Comparison of ENCODE assay signal across 22 mouse cellular contexts in genomic region chr9:114759886-114760285, GRCm38 (mm10). TPM values are rescaled to one million over a fixed set of nuclear protein-coding genes. Genes with fewer than 3 reads are reported as not detected.
DNase-seq lines count a peak whose midpoint lies in the region; ATAC-seq and TF ChIP-seq lines count a peak whose summit lies in the region.
"Had no signal": no experiment of that assay in that cellular context is flagged by ENCODE, and none has a peak within 500 bp of the region (broad histone marks: within the 10 kb centered on the region; RNA-seq: fewer than 3 reads in every experiment).

No protein-coding gene starts in this region.

- no peak overlapping the region for H3K4me2 ChIP-seq in forebrain, embryonic 11.5 days (ENCODE audit: low read depth, low read length, severe bottlenecking)
- H3K4me2 ChIP-seq in hindbrain, embryonic 13.5 days, result no peak overlapping the region
- H3K4me2 ChIP-seq in hindbrain, embryonic 14.5 days (replicated peaks), result no peak overlapping the region
- no peak overlapping the region for H3K4me2 ChIP-seq in neural tube, embryonic 12.5 days (replicated peaks)
- H3K4me2 ChIP-seq: embryonic facial prominence, embryonic 15.5 days; forebrain, embryonic 12.5 days had no signal

- ATAC-seq in forebrain, embryonic 11.5 days (replicated peaks; ENCODE audit: low FRiP score), result 0 out of 2 replicates have a peak, but pooled peaks have one; percentile 36
- 0 out of 2 replicates have a peak, but pooled peaks have one; percentile 41 for ATAC-seq in hindbrain, embryonic 13.5 days (ENCODE audit: low FRiP score)
- ATAC-seq in hindbrain, embryonic 14.5 days (ENCODE audit: low FRiP score), result no peak
- ATAC-seq in neural tube, embryonic 12.5 days (ENCODE audit: low FRiP score, low read depth), result peak; percentile 30; the same call in 1 of the 2 replicates
- ATAC-seq: hindbrain, embryonic 16.5 days; Patski had no signal

- WGBS in forebrain, embryonic 11.5 days, result 78% methylated on average over 4 of the region's 4 CpGs
- WGBS in forebrain, embryonic 10.5 days, result 88% methylated on average over 4 of the region's 4 CpGs
- 45% methylated on average over 4 of the region's 4 CpGs for WGBS in hindbrain, embryonic 13.5 days
- 53% methylated on average over 4 of the region's 4 CpGs for WGBS in hindbrain, embryonic 14.5 days
- 73% methylated on average over 4 of the region's 4 CpGs for WGBS in neural tube, embryonic 12.5 days

- no peaks in the 10 kb centered on the region for H3K36me3 ChIP-seq in forebrain, embryonic 11.5 days (ENCODE audit: control insufficient read depth, insufficient read depth, low read length)
- peaks cover 74% of the 10 kb centered on the region for H3K36me3 ChIP-seq in forebrain, embryonic 10.5 days (replicated peaks)
- no peaks in the 10 kb centered on the region for H3K36me3 ChIP-seq in hindbrain, embryonic 13.5 days
- no peaks in the 10 kb centered on the region for H3K36me3 ChIP-seq in hindbrain, embryonic 14.5 days (replicated peaks; ENCODE audit: control insufficient read depth, insufficient read depth)
- H3K36me3 ChIP-seq in neural tube, embryonic 12.5 days, result peaks cover 16% of the 10 kb centered on the region; the same call in 1 of the 2 replicates

- TF ChIP-seq CTCF in brain, embryonic 14.5 days (IDR thresholded peaks at IDR 0.05; ENCODE audit: borderline replicate concordance, extremely low read depth, insufficient read depth, insufficient read length), result no peak

- H3K4me3 ChIP-seq in forebrain, embryonic 11.5 days (ENCODE audit: low read depth, low read length), result no peak overlapping the region
- no peak overlapping the region for H3K4me3 ChIP-seq in forebrain, embryonic 10.5 days
- no peak overlapping the region for H3K4me3 ChIP-seq in hindbrain, embryonic 13.5 days
- H3K4me3 ChIP-seq in hindbrain, embryonic 14.5 days (replicated peaks; ENCODE audit: low read length), result no peak overlapping the region
- no peak overlapping the region for H3K4me3 ChIP-seq in neural tube, embryonic 12.5 days
- H3K4me3 ChIP-seq: embryonic facial prominence, embryonic 15.5 days; erythroblast, embryonic 14.5 days; forebrain, embryonic 12.5 days; heart, embryonic 10.5 days had no signal

- no peak overlapping the region for H3K9ac ChIP-seq in forebrain, embryonic 11.5 days (ENCODE audit: low read length)
- no peak overlapping the region for H3K9ac ChIP-seq in hindbrain, embryonic 13.5 days
- H3K9ac ChIP-seq in hindbrain, embryonic 14.5 days, result no peak overlapping the region
- no peak overlapping the region for H3K9ac ChIP-seq in neural tube, embryonic 12.5 days
- H3K9ac ChIP-seq: embryonic facial prominence, embryonic 15.5 days; forebrain, embryonic 12.5 days had no signal

- H3K9me3 ChIP-seq in forebrain, embryonic 11.5 days (ENCODE audit: control insufficient read depth, low read length), result no peaks in the 10 kb centered on the region
- no peaks in the 10 kb centered on the region for H3K9me3 ChIP-seq in forebrain, embryonic 10.5 days
- no peaks in the 10 kb centered on the region for H3K9me3 ChIP-seq in hindbrain, embryonic 13.5 days
- H3K9me3 ChIP-seq in hindbrain, embryonic 14.5 days (ENCODE audit: control insufficient read depth, low read length), result no peaks in the 10 kb centered on the region
- no peaks in the 10 kb centered on the region for H3K9me3 ChIP-seq in neural tube, embryonic 12.5 days
- H3K9me3 ChIP-seq: embryonic facial prominence, embryonic 15.5 days; forebrain, embryonic 12.5 days; heart, embryonic 10.5 days had no signal

- DNase-seq in forebrain, embryonic 11.5 days (ENCODE audit: low spot score), result no peak
- no peak for DNase-seq in forebrain, embryonic 10.5 days (ENCODE audit: extremely low spot score, low spot score)
- no peak for DNase-seq in hindbrain, embryonic 14.5 days (ENCODE audit: low spot score)
- DNase-seq in neural tube, embryonic 10.5 days (ENCODE audit: extremely low spot score, low spot score), result no peak
- DNase-seq in brain, embryonic 14.5 days (ENCODE audit: low read depth), result peak; percentile 36
- no peak for DNase-seq in liver
- DNase-seq: adrenal gland, postnatal 14 days; cerebellum, adult 8-10 months; cerebellum, postnatal 14 days; embryo, embryonic 11 days; gastrocnemius, postnatal 10 days; heart, adult 18-20 months; heart, postnatal 10 days; heart, postnatal 4 days had no signal

- no peaks in the 10 kb centered on the region for H3K27me3 ChIP-seq in forebrain, embryonic 11.5 days (ENCODE audit: control insufficient read depth, insufficient read depth, low read length)
- H3K27me3 ChIP-seq in forebrain, embryonic 10.5 days (ENCODE audit: poor library complexity, severe bottlenecking), result no peaks in the 10 kb centered on the region
- H3K27me3 ChIP-seq in hindbrain, embryonic 13.5 days, result 0 out of 2 replicates have a peak, but pooled peaks cover 3% of the 10 kb centered on the region
- no peaks in the 10 kb centered on the region for H3K27me3 ChIP-seq in hindbrain, embryonic 14.5 days (ENCODE audit: control insufficient read depth, insufficient read depth, low read length)
- H3K27me3 ChIP-seq in neural tube, embryonic 12.5 days (replicated peaks), result no peaks in the 10 kb centered on the region
- H3K27me3 ChIP-seq: embryonic facial prominence, embryonic 15.5 days; forebrain, embryonic 12.5 days; Patski had no signal

- TF ChIP-seq POLR2A in brain, embryonic 14.5 days (IDR thresholded peaks at IDR 0.05; ENCODE audit: borderline replicate concordance, extremely low read depth, insufficient read depth, insufficient read length, poor library complexity, severe bottlenecking), result no peak

- H3K27ac ChIP-seq in forebrain, embryonic 11.5 days (ENCODE audit: low read depth, low read length), result no peak overlapping the region
- H3K27ac ChIP-seq in forebrain, embryonic 10.5 days, result no peak overlapping the region
- H3K27ac ChIP-seq in hindbrain, embryonic 13.5 days, result peak overlapping the region; percentile 41
- H3K27ac ChIP-seq in hindbrain, embryonic 14.5 days, result no peak overlapping the region
- H3K27ac ChIP-seq in neural tube, embryonic 12.5 days, result no peak overlapping the region
- H3K27ac ChIP-seq: embryonic facial prominence, embryonic 15.5 days; forebrain, embryonic 12.5 days; heart, embryonic 10.5 days had no signal

- H3K4me1 ChIP-seq in forebrain, embryonic 11.5 days (replicated peaks; ENCODE audit: control insufficient read depth, insufficient read depth, low read length), result no peaks in the 10 kb centered on the region
- H3K4me1 ChIP-seq in forebrain, embryonic 10.5 days, result 0 out of 2 replicates have a peak, but pooled peaks cover 5% of the 10 kb centered on the region
- peaks cover 3% of the 10 kb centered on the region for H3K4me1 ChIP-seq in hindbrain, embryonic 13.5 days (replicated peaks)
- no peaks in the 10 kb centered on the region for H3K4me1 ChIP-seq in hindbrain, embryonic 14.5 days (replicated peaks; ENCODE audit: control insufficient read depth, insufficient read depth, low read length)
- no peaks in the 10 kb centered on the region for H3K4me1 ChIP-seq in neural tube, embryonic 12.5 days
- H3K4me1 ChIP-seq: embryonic facial prominence, embryonic 15.5 days; heart, embryonic 10.5 days had no signal

RNA-seq across cellular contexts. Expression of gene Cmtm7, which starts 21.8 kb away (rescaled TPM):
- 50.6 and 63.5 TPM in 2 replicates for polyA plus RNA-seq in forebrain, embryonic 11.5 days (2014; fragmentation: Nextera tagmentation; extraction: Ambion mirVana)
- polyA plus RNA-seq in forebrain, embryonic 10.5 days (2016; fragmentation: Nextera tagmentation; extraction: Ambion mirVana), result 76.9 and 78.7 TPM in 2 replicates
- 18.3 and 19.1 TPM in 2 replicates for polyA plus RNA-seq in hindbrain, embryonic 13.5 days (2015; fragmentation: Nextera tagmentation; extraction: Ambion mirVana)
- polyA plus RNA-seq in hindbrain, embryonic 14.5 days (2014; fragmentation: Nextera tagmentation; extraction: Ambion mirVana), result 11.9 and 13.7 TPM in 2 replicates
- polyA plus RNA-seq in neural tube, embryonic 12.5 days (2016; fragmentation: Nextera tagmentation; extraction: Ambion mirVana), result 37.0 and 44.8 TPM in 2 replicates
- 17.5 and 22.9 TPM in 2 replicates for polyA plus RNA-seq in brain, embryonic 14.5 days (2012; rRNA removed)

RNA-seq across cellular contexts. Expression of gene Cmtm6, which starts 29.0 kb away (rescaled TPM):
- 26.9 and 27.2 TPM in 2 replicates for polyA plus RNA-seq in forebrain, embryonic 11.5 days (2014; fragmentation: Nextera tagmentation; extraction: Ambion mirVana)
- 29.1 and 29.9 TPM in 2 replicates for polyA plus RNA-seq in forebrain, embryonic 10.5 days (2016; fragmentation: Nextera tagmentation; extraction: Ambion mirVana)
- polyA plus RNA-seq in hindbrain, embryonic 13.5 days (2015; fragmentation: Nextera tagmentation; extraction: Ambion mirVana), result 20.5 and 21.8 TPM in 2 replicates
- 21.2 and 21.8 TPM in 2 replicates for polyA plus RNA-seq in hindbrain, embryonic 14.5 days (2014; fragmentation: Nextera tagmentation; extraction: Ambion mirVana)
- polyA plus RNA-seq in neural tube, embryonic 12.5 days (2016; fragmentation: Nextera tagmentation; extraction: Ambion mirVana), result 22.3 and 24.6 TPM in 2 replicates
- 14.0 and 14.2 TPM in 2 replicates for polyA plus RNA-seq in brain, embryonic 14.5 days (2012; rRNA removed)
